Comparison of ENCODE assay signal across 8 mouse cellular contexts in genomic region chr11:76912055-76912395, GRCm38 (mm10). TPM values are rescaled to one million over a fixed set of nuclear protein-coding genes. Genes with fewer than 3 reads are reported as not detected.
A peak's percentile ranks its signal among the peaks of the same experiment; 100 is the strongest.
DNase-seq lines count a peak whose midpoint lies in the region; ATAC-seq lines count a peak whose summit lies in the region.

No protein-coding gene starts in this region.

- no peaks in the 10 kb centered on the region for H3K4me1 ChIP-seq in neural tube, embryonic 12.5 days

- no peaks in the 10 kb centered on the region for H3K9me3 ChIP-seq in neural tube, embryonic 12.5 days

- no peak overlapping the region for H3K4me3 ChIP-seq in neural tube, embryonic 12.5 days

- ATAC-seq in neural tube, embryonic 12.5 days (ENCODE audit: low FRiP score, low read depth): no peak
- no peak for ATAC-seq in granulocyte monocyte progenitor cell, adult 5-6 weeks (replicated peaks; ENCODE audit: poor library complexity, severe bottlenecking)

- DNase-seq in cerebellum, adult 11-12 months: peak; percentile 23
- DNase-seq in cerebellum, adult 11 months: no peak
- DNase-seq in neural tube, embryonic 10.5 days (ENCODE audit: extremely low spot score, low spot score): no peak
- peak; percentile 33 to 58 for DNase-seq in kidney, postnatal 4 days
- DNase-seq in right cerebral cortex, postnatal 25 days: peak; percentile 48
- no peak for DNase-seq in liver

- H3K27me3 ChIP-seq in neural tube, embryonic 12.5 days (replicated peaks): no peaks in the 10 kb centered on the region

- H3K36me3 ChIP-seq in neural tube, embryonic 12.5 days: no peaks in the 10 kb centered on the region

- no peak overlapping the region for H3K27ac ChIP-seq in neural tube, embryonic 12.5 days

- no peak overlapping the region for H3K4me2 ChIP-seq in neural tube, embryonic 12.5 days (replicated peaks)

- 0 out of 2 replicates have a peak overlapping the region, but pooled peaks have one; percentile 9 for H3K9ac ChIP-seq in neural tube, embryonic 12.5 days

- 49% methylated on average over 7 of the region's 7 CpGs for WGBS in neural tube, embryonic 12.5 days

RNA-seq across cellular contexts. Expression of gene Tmigd1, which starts 10.1 kb away (rescaled TPM):
- not detected in 2 replicates for polyA plus RNA-seq in neural tube, embryonic 12.5 days (2016; fragmentation: Nextera tagmentation; extraction: Ambion mirVana)
- total RNA-seq in granulocyte monocyte progenitor cell, adult 5-6 weeks (2014; fragmentation: Nextera tagmentation): not detected in 2 replicates
- not detected in 2 replicates for total RNA-seq in granulocyte monocyte progenitor cell, adult 5-6 weeks (2017)

RNA-seq across cellular contexts. Expression of gene Blmh, which starts 12.6 kb away (rescaled TPM):
- 175 TPM in 2 replicates for polyA plus RNA-seq in neural tube, embryonic 12.5 days (2016; fragmentation: Nextera tagmentation; extraction: Ambion mirVana)
- 83.3 and 85.8 TPM in 2 replicates for total RNA-seq in granulocyte monocyte progenitor cell, adult 5-6 weeks (2014; fragmentation: Nextera tagmentation)
- 226 and 238 TPM in 2 replicates for total RNA-seq in granulocyte monocyte progenitor cell, adult 5-6 weeks (2017)

Comparison
In these comparisons a context has a peak if more than half of its experiments do, and no peak if none do; other contexts are left out.
1. DNase-seq: peak in cerebellum, adult 11-12 months (single experiment), kidney, postnatal 4 days (2 of 2) and right cerebral cortex, postnatal 25 days (single experiment); none in cerebellum, adult 11 months (single experiment), neural tube, embryonic 10.5 days (single experiment) and liver (single experiment).